Mouse (Mus musculus) heart, embryonic 15.5 days (tissue): Measurements from ENCODE around the gene Zdhhc7. TPM values are rescaled to one million over a fixed set of nuclear protein-coding genes. Genes with fewer than 3 reads are reported as not detected.

Experiments
- ATAC-seq: fragments of 200-750 bp; cut with Nextera tagmentation; replicated peaks from 2 replicates; pipeline ENCODE4 v1.8.0; 2017; ENCODE audit warnings: low read depth, moderate TSS enrichment; ENCODE audit not compliant: insufficient number of reproducible peaks, insufficient read depth, low FRiP score
- H3K27ac ChIP-seq: fragments of 300-500 bp; sonication (generic); 2 replicates; pipeline ENCODE4 v1.5.1; 2015; ENCODE audit warnings: mild to moderate bottlenecking, inconsistent platforms
- H3K27me3 ChIP-seq: fragments of 300-500 bp; sonication (generic); 2 replicates; pipeline ENCODE4 v1.6.1; 2015; ENCODE audit warnings: inconsistent platforms
- H3K36me3 ChIP-seq: fragments of 300-500 bp; sonication (generic); 2 replicates; pipeline ENCODE4 v1.6.1; 2015; ENCODE audit warnings: mild to moderate bottlenecking, inconsistent platforms
- H3K4me1 ChIP-seq: fragments of 300-500 bp; sonication (generic); replicated peaks from 2 replicates; pipeline ENCODE4 v1.6.1; 2015; ENCODE audit warnings: inconsistent platforms
- H3K4me2 ChIP-seq: fragments of 300-500 bp; sonication (generic); 2 replicates; pipeline ENCODE4 v1.6.1; 2015; ENCODE audit warnings: inconsistent platforms, mild to moderate bottlenecking, moderate library complexity
- H3K4me3 ChIP-seq: fragments of 300-500 bp; sonication (generic); 2 replicates; pipeline ENCODE4 v1.5.1; 2015; ENCODE audit warnings: mild to moderate bottlenecking, inconsistent platforms
- H3K9ac ChIP-seq: fragments of 300-500 bp; sonication (generic); 2 replicates; pipeline ENCODE4 v1.6.1; 2015; ENCODE audit warnings: mild to moderate bottlenecking, inconsistent platforms
- H3K9me3 ChIP-seq: fragments of 300-500 bp; sonication (generic); replicated peaks from 2 replicates; pipeline ENCODE4 v1.6.1; 2016; ENCODE audit warnings: inconsistent platforms
- WGBS: fragments of 180-500 bp; shearing (Covaris S2); methylation state at CpG from one replicate; pipeline ENCODE4 v1.1.7; 2015; ENCODE audit warnings: mixed read lengths; 5-methylcytosine and 5-hydroxymethylcytosine counted together
- polyA plus RNA-seq: library from polyadenylated mRNA; unstranded; fragments of >200 nt; fragmentation: Nextera tagmentation; extraction: Ambion mirVana; gene quantifications from 2 replicates; pipeline ENCODE4 v1.2.1, GENCODE M21; 2015

Gene Zdhhc7
- polyA plus RNA-seq, 1 experiment from 2014 or later, result 30.7 TPM

DNA sequence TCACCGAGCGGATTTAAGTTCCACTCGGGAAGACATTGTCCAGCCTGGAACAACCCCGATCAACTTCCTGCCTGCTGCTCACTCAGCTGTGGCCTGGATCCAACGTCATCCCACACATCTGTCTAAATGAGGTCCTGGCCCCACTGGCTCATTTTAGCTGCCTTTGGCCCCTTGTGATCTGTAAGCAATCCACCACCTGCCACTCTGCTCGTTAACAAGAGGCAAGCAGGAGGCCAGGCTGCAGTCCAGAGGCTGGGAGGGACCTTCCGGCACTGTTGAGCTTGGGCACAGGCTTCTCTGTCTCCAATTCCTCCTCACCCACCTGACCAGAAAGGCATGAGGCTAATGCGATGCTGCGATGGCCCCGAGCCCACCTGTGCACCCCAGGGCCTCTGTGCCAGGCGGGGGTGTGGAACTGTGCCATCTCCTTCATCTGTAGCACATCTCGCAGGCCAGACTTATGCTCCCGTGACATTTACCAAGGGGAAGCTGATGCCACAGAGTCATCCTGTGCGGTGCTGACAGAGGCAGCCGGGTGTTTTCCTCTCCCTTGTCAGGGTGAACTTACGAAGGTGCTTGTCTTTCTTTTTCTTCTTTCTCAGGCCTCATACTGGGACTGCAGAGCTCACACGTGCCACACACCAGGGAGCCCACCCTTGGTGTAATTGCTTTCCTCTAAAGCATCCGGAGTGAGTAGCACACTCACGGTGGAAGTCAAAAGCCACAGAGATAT, 33.2 kb downstream of the Zdhhc7 start:
- H3K27me3 ChIP-seq, result peaks cover 15% of the 10 kb centered on the region
- H3K27ac ChIP-seq, result no peak overlapping the region
- peak; percentile 14; the same call in 1 of the 2 replicates for ATAC-seq
- no peak overlapping the region for H3K9ac ChIP-seq
- H3K9me3 ChIP-seq, result no peaks in the 10 kb centered on the region
- H3K4me2 ChIP-seq, result no peak overlapping the region
- H3K4me1 ChIP-seq, result peaks cover 5% of the 10 kb centered on the region; the same call in 1 of the 2 replicates
- WGBS, result 47% methylated on average over 19 of the region's 19 CpGs
- no peak overlapping the region for H3K4me3 ChIP-seq
- no peaks in the 10 kb centered on the region for H3K36me3 ChIP-seq

DNA sequence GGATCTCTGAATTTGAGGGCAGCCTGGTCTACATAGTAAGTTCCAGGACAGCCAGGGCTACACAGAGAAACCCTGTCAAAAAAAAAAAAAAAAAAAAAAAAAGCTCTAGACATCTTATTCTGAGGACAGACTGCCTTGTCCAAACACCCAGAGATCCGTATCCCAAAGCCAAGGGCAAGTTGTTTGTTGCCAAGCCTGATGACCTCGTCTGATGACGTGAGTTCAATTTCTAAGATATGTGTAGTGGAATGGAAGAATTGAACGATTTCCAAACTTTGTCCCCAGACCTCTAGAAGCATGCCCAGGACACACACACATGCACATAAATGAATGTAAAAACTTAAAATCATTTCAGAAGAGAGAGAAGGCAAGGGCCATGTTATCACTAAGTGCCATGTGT, 35.1 kb downstream of the Zdhhc7 start:
- 59% methylated on average over 4 of the region's 4 CpGs for WGBS
- H3K36me3 ChIP-seq, result no peaks in the 10 kb centered on the region
- H3K27me3 ChIP-seq, result peaks cover 21% of the 10 kb centered on the region
- no peak overlapping the region for H3K4me3 ChIP-seq
- peaks cover 5% of the 10 kb centered on the region; the same call in 1 of the 2 replicates for H3K4me1 ChIP-seq
- no peak overlapping the region for H3K4me2 ChIP-seq
- H3K9me3 ChIP-seq, result no peaks in the 10 kb centered on the region
- H3K9ac ChIP-seq, result no peak overlapping the region
- ATAC-seq, result no peak
- no peak overlapping the region for H3K27ac ChIP-seq

DNA sequence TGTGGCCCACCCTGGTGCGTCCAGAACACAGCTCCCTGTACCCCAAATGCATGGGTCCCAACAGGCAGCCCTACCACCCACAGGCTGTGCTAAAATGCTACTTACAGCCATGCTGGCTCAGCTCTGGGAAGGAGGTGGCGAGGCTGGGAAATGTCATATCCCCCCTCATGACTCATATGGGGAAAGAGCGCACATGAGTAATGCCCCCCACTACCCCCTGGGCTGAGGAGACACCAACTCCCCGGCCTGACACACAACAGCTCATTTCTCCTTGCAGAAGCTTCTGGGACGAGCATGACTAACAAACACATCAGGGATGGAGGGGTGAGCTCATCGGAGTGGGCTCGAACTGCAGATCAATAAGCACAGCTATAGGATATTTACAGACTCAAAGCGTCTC, 35.7 kb downstream of the Zdhhc7 start:
- peaks cover 5% of the 10 kb centered on the region; the same call in 1 of the 2 replicates for H3K4me1 ChIP-seq
- 90% methylated on average over 8 of the region's 8 CpGs for WGBS
- no peak for ATAC-seq
- H3K27ac ChIP-seq, result no peak overlapping the region
- H3K9ac ChIP-seq, result no peak overlapping the region
- H3K9me3 ChIP-seq, result no peaks in the 10 kb centered on the region
- no peaks in the 10 kb centered on the region for H3K36me3 ChIP-seq
- peaks cover 20% of the 10 kb centered on the region for H3K27me3 ChIP-seq
- no peak overlapping the region for H3K4me2 ChIP-seq
- H3K4me3 ChIP-seq, result no peak overlapping the region

DNA sequence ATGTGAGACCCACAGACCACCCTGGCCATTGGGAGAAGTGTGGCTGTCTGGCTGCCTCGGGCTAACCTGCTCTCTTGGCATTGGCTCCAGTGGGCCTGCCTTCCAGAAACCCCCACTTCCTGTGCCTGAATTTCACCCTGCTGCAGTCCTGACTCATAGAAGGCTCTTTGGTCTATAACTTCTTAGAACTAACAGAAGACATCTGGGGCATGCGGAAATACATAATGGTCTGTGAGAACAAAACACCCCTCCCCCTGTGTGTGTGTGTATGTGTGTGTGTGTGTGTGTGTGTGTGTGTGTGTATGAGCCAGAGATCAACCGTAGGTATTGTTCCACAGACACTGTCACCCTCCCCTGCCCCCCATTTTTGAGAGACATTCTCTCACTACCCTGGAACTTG, 38.0 kb downstream of the Zdhhc7 start:
- ATAC-seq, result no peak
- H3K9ac ChIP-seq, result no peak overlapping the region
- H3K4me3 ChIP-seq, result no peak overlapping the region
- no peaks in the 10 kb centered on the region for H3K9me3 ChIP-seq
- 70% methylated on average over 3 of the region's 3 CpGs for WGBS
- H3K27ac ChIP-seq, result no peak overlapping the region
- no peak overlapping the region for H3K4me2 ChIP-seq
- H3K4me1 ChIP-seq, result peaks cover 5% of the 10 kb centered on the region; the same call in 1 of the 2 replicates
- no peaks in the 10 kb centered on the region for H3K36me3 ChIP-seq
- peaks cover 19% of the 10 kb centered on the region for H3K27me3 ChIP-seq

DNA sequence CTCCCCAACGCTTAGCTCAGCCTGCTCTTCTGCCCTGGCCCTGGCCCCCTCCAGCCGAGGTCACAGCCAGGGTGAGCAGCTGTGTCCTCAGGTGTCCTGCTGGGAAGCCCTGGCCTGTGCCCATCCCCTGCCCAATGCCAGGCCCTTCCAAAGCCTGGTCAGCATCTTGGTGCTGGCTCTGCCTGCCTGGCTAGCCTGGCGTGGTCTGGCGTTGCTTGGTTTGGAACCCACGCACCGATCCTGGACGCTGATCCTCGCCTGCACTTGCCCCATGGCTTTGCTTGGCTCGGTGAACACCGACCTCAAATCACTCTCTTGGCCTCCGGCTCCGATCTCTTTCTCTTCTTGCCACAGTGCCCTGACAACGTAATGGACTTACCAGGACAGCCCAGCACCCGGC, 38.5 kb downstream of the Zdhhc7 start:
- WGBS, result 86% methylated on average over 14 of the region's 14 CpGs
- Histone ChIP-seq H3K36me3 (no peaks in the 10 kb centered on the region), H3K9me3 (no peaks in the 10 kb centered on the region), H3K9ac (no peak overlapping the region), H3K27me3 (peaks cover 19% of the 10 kb centered on the region), H3K4me3 (no peak overlapping the region), H3K4me2 (no peak overlapping the region), H3K27ac (no peak overlapping the region), H3K4me1 (no peaks in the 10 kb centered on the region)
- ATAC-seq, result no peak

DNA sequence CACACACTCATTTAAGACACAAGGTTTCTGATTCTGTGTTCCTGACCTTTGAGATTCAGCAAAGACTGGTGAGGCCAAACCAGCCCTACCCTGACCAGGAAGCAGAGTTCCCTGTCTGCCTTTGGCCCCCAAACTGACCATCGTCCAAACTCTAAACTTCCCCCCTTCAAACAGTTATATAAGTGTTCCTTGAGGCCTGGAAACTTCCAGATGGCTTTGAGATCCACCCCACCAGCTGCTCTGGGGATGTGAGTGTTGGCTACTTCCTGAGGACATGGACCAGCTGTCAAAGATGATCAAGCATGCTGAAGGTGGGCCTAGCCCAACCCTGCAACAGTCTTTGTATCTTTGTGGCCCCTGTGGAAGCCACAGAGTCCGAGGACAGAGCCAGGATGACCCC, 44.2 kb downstream of the Zdhhc7 start:
- no peak for ATAC-seq
- H3K9ac ChIP-seq, result no peak overlapping the region
- no peaks in the 10 kb centered on the region for H3K27me3 ChIP-seq
- H3K4me2 ChIP-seq, result no peak overlapping the region
- WGBS, result 70% methylated on average over 2 of the region's 2 CpGs
- H3K9me3 ChIP-seq, result no peaks in the 10 kb centered on the region
- H3K27ac ChIP-seq, result no peak overlapping the region
- H3K36me3 ChIP-seq, result no peaks in the 10 kb centered on the region
- no peaks in the 10 kb centered on the region for H3K4me1 ChIP-seq
- no peak overlapping the region for H3K4me3 ChIP-seq

DNA sequence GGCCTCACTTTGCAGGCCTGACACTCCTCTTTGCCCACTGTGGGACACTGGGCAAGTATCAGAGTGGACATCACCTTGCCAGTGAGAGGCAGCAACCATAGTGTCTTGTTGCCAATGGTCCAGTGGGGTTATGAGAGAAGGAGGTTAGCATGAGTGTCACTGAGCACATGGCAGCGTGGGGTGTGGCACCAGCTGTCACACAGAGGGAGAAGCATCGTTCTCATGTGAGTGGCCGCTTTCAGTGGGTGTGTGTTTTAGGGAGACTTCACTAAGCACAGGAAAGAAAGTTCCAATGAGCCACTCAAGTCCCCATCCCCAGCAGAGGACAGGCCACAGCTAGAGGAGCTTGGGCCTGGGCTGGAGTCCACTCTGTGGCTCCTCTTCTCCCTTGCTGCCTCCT, 46.4 kb downstream of the Zdhhc7 start:
- no peak overlapping the region for H3K4me3 ChIP-seq
- no peak overlapping the region for H3K9ac ChIP-seq
- peaks cover 9% of the 10 kb centered on the region for H3K4me1 ChIP-seq
- no peak for ATAC-seq
- no peaks in the 10 kb centered on the region for H3K36me3 ChIP-seq
- H3K27ac ChIP-seq, result no peak overlapping the region
- H3K9me3 ChIP-seq, result no peaks in the 10 kb centered on the region
- H3K4me2 ChIP-seq, result no peak overlapping the region
- 80% methylated on average over 3 of the region's 3 CpGs for WGBS
- no peaks in the 10 kb centered on the region for H3K27me3 ChIP-seq

DNA sequence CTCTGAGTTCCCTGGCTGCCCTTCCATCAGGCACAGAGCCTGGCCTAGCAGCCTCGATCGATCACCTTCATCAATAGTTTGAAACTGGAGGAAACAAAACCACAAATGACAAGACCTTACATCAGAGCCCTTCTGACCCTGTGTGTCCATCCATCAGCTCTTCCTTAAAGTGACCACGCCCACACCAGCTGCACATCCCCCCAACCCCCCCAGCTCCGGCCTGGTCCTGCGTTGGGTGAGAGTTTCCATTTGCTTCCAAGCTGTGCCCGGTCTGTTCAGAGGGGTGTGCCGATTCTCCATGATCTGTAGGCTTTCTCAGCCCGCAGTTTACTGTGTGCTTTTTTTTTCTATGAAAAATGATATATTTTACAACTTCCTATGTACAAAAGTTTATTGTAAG, 49.0 kb downstream of the Zdhhc7 start:
- H3K36me3 ChIP-seq, result no peaks in the 10 kb centered on the region
- no peak overlapping the region for H3K27ac ChIP-seq
- no peak overlapping the region for H3K9ac ChIP-seq
- WGBS, result 80% methylated on average over 8 of the region's 8 CpGs
- no peak overlapping the region for H3K4me2 ChIP-seq
- no peak overlapping the region for H3K4me3 ChIP-seq
- H3K4me1 ChIP-seq, result peaks cover 9% of the 10 kb centered on the region
- ATAC-seq, result no peak
- no peaks in the 10 kb centered on the region for H3K27me3 ChIP-seq
- H3K9me3 ChIP-seq, result no peaks in the 10 kb centered on the region

DNA sequence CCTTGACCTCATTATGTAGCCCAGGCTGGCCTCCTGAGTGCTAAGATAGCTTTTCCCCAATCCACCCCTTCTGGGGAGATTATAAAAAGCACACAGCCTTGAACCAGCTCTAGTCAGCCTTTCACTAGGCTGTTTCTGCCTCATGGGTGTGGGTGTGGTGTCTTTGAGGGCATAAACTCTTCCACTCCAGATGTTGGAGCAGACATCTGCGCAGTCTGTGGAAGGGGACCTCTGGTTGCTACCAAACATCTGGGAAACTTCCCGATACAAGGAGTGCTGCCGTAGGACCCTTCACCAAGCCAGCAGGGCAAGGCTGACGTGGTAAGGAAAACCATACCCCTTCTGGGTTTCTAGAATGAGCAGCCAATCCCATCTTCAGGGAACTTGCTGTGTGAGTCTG, 49.4 kb downstream of the Zdhhc7 start:
- Histone ChIP-seq H3K9me3 (no peaks in the 10 kb centered on the region), H3K4me1 (peaks cover 9% of the 10 kb centered on the region), H3K9ac (no peak overlapping the region), H3K27ac (no peak overlapping the region), H3K4me3 (no peak overlapping the region), H3K4me2 (no peak overlapping the region), H3K36me3 (no peaks in the 10 kb centered on the region), H3K27me3 (no peaks in the 10 kb centered on the region)
- ATAC-seq, result no peak
- 77% methylated on average over 4 of the region's 4 CpGs for WGBS

DNA sequence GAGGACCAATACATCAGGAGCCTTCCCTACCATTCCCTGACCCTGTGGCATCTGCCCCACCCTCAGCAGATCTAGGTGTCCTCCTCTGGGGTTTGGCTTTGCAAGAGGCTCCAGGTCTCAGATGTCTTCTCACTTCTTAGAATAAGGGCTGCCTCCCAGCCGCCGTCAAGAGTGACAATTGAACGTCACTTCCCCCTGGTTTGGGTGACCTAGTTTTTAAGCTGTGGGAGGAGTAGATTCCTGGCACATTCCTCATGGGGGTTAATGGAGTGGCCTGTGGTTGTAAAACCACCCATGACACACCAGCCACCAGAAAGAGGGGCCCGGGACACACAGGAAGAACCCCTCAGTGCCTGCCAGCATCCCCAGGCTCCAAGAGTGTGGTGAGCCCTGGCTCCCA, 50.3 kb downstream of the Zdhhc7 start:
- Histone ChIP-seq H3K27ac (no peak overlapping the region), H3K9me3 (no peaks in the 10 kb centered on the region), H3K27me3 (no peaks in the 10 kb centered on the region), H3K36me3 (no peaks in the 10 kb centered on the region), H3K9ac (no peak overlapping the region), H3K4me1 (peaks cover 18% of the 10 kb centered on the region), H3K4me2 (no peak overlapping the region), H3K4me3 (no peak overlapping the region)
- ATAC-seq, result no peak
- WGBS, result 41% methylated on average over 4 of the region's 4 CpGs

DNA sequence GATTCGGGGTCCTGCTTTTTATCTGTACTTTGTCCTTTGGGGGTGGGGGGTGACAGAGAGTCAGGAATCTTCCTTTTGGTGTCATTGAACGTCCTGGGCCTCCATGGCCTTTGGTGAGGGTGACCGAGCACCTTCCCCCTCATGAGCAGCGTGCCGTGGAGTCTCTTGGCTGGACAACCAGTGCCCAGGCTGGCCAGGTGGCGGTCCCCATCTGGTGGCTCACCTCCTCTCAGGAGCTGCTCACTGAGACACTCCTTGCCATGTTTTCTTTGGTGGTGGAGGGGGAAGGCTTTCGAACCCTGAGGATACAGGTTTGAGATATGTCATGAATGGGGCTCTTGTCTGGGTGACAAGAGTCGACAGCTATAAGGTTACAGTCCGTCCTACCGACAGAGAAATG, 50.9 kb downstream of the Zdhhc7 start:
- Histone ChIP-seq H3K27ac (no peak overlapping the region), H3K4me2 (no peak overlapping the region), H3K9me3 (no peaks in the 10 kb centered on the region), H3K4me3 (no peak overlapping the region), H3K9ac (no peak overlapping the region), H3K4me1 (peaks cover 22% of the 10 kb centered on the region), H3K36me3 (no peaks in the 10 kb centered on the region), H3K27me3 (peaks cover 1% of the 10 kb centered on the region; the same call in 1 of the 2 replicates)
- no peak for ATAC-seq
- WGBS, result 68% methylated on average over 10 of the region's 10 CpGs

DNA sequence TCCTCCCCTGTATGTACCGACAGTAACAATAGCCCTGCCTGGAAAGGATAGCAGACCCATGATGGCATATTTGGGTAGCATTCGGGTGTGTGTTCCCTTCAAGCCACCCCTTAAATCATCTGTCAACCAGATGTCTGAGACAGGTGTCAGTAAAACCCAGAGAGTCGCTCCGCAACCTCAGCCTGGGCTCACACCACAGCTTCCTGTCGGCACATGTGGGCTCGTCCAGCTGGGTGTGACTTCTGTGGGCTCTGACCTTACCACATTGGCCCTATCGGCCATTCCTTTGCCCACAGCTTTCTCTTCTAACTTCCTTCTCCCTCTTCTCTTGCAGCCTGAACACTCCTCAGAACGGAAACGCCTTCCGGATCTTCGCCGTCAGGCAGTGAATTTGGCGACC, 51.3 kb downstream of the Zdhhc7 start:
- Histone ChIP-seq H3K9me3 (no peaks in the 10 kb centered on the region), H3K9ac (no peak overlapping the region), H3K27ac (no peak overlapping the region), H3K36me3 (no peaks in the 10 kb centered on the region), H3K4me3 (no peak overlapping the region), H3K4me2 (no peak overlapping the region), H3K27me3 (peaks cover 6% of the 10 kb centered on the region; the same call in 1 of the 2 replicates), H3K4me1 (peaks cover 22% of the 10 kb centered on the region)
- ATAC-seq, result no peak
- WGBS, result 82% methylated on average over 13 of the region's 13 CpGs
